Mouse (Mus musculus) embryonic fibroblast, embryonic 13.5 days (primary cell): Measurements from ENCODE around the gene Clcn1.

Experiments
- CTCF ChIP-seq: IDR thresholded peaks from 2 replicates; pipeline ENCODE4 v1.5.1; 2011; ENCODE audit warnings: mild to moderate bottlenecking, control low read depth, low read length, moderate library complexity, borderline replicate concordance; ENCODE audit not compliant: insufficient read depth
- POLR2A ChIP-seq: IDR thresholded peaks from 2 replicates; pipeline ENCODE4 v1.6.1; 2011; ENCODE audit warnings: low read depth, mild to moderate bottlenecking, control low read depth, low read length, moderate library complexity

DNA sequence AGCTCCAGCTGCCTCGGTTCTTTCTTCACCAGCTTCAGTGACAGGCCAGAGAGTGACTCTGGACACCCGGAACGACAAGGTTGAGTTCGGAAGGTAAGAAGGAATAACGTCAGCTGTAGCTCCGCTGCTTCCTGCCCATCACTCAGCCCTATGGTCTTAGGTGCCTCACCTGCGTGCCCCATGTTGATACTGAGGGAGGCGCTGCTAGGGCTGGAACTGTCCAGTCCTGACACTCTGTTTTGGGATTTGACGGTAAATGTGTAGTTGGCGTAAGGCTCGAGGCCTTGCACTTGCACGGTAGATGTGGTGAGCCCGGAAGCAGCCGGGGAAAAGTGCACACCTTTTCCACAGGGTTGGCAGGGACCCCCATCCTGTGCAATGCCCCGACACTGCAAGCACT, 78.1 kb downstream of the Clcn1 start:
- no peak for TF ChIP-seq POLR2A
- TF ChIP-seq CTCF: no peak
